Mouse (Mus musculus) natural killer cell, adult 2 months (primary cell): ENCODE results near the gene Atg7.
A peak's percentile ranks its signal among the peaks of the same experiment; 100 is the strongest.

Experiments used
- DNase-seq, 2 experiments: peaks; one replicate each; pipeline ENCODE4 v3.0.0; 2022; ENCODE audit warnings: low spot score in 2 of 2

Atg7 gene

GRCm38 (mm10) chr6:114787606-114788005 is 144.7 kb downstream of the Atg7 start:
- DNase-seq, result no peak

- DNase-seq, result no peak
Measured at GRCm38 (mm10) chr6:114788663-114789062, 145.8 kb downstream of the Atg7 start.

GRCm38 (mm10) chr6:114790084-114790483 is 147.2 kb downstream of the Atg7 start:
- peak; percentile 36 to 49 for DNase-seq

- no peak for DNase-seq
Measured at GRCm38 (mm10) chr6:114790902-114791301, 148.0 kb downstream of the Atg7 start.

- DNase-seq, result no peak
Measured at GRCm38 (mm10) chr6:114791846-114792245, 148.9 kb downstream of the Atg7 start.

GRCm38 (mm10) chr6:114794706-114795105 is 151.8 kb downstream of the Atg7 start:
- DNase-seq, result no peak

GRCm38 (mm10) chr6:114795706-114796325 is 152.9 kb downstream of the Atg7 start:
- no peak for DNase-seq

- no peak for DNase-seq
Measured at GRCm38 (mm10) chr6:114797901-114798300, 155.0 kb downstream of the Atg7 start.

GRCm38 (mm10) chr6:114798715-114799114 is 155.8 kb downstream of the Atg7 start:
- no peak for DNase-seq

GRCm38 (mm10) chr6:114800291-114800965 is 157.5 kb downstream of the Atg7 start:
- no peak for DNase-seq

GRCm38 (mm10) chr6:114803915-114804535 is 161.1 kb downstream of the Atg7 start:
- no peak for DNase-seq

- DNase-seq, result no peak
Measured at GRCm38 (mm10) chr6:114804866-114805265, 162.0 kb downstream of the Atg7 start.

GRCm38 (mm10) chr6:114805927-114806326 is 163.0 kb downstream of the Atg7 start:
- no peak for DNase-seq

GRCm38 (mm10) chr6:114807474-114807873 is 164.6 kb downstream of the Atg7 start:
- DNase-seq, result no peak

GRCm38 (mm10) chr6:114808654-114809430 is 165.9 kb downstream of the Atg7 start:
- no peak for DNase-seq

- DNase-seq, result no peak
Measured at GRCm38 (mm10) chr6:114809431-114809811, 166.5 kb downstream of the Atg7 start.

- DNase-seq, result no peak
Measured at GRCm38 (mm10) chr6:114812322-114812721, 169.4 kb downstream of the Atg7 start.

- DNase-seq, result no peak
Measured at GRCm38 (mm10) chr6:114812779-114813178, 169.9 kb downstream of the Atg7 start.

GRCm38 (mm10) chr6:114814199-114814881 is 171.4 kb downstream of the Atg7 start:
- DNase-seq, result no peak

- DNase-seq, result peak; percentile 24 to 39
Measured at GRCm38 (mm10) chr6:114814882-114815650, 172.2 kb downstream of the Atg7 start.

GRCm38 (mm10) chr6:114817948-114818347 is 175.1 kb downstream of the Atg7 start:
- DNase-seq, result no peak
